Mouse (Mus musculus): ENCODE data around the gene Themis3. TPM values are rescaled to one million over a fixed set of nuclear protein-coding genes. Genes with fewer than 3 reads are reported as not detected.

The Themis3 gene
- polyA plus RNA-seq, 1 experiment, result not detected

GRCm38 (mm10) chr17:66563551-66563950, 30.9 kb downstream of the Themis3 start:
- no peaks in the 10 kb centered on the region for H3K36me3 ChIP-seq (ENCODE audit: control insufficient read depth, insufficient read depth)
- H3K79me2 ChIP-seq (ENCODE audit: control insufficient read depth, insufficient read depth), result no peaks in the 10 kb centered on the region
- no peak for TF ChIP-seq USF1 (IDR thresholded peaks at IDR 0.05; ENCODE audit: low read depth)
- no peak for TF ChIP-seq TCF3 (IDR thresholded peaks at IDR 0.05; ENCODE audit: insufficient read length, low read depth)
- no peak for TF ChIP-seq MYOD1 (IDR thresholded peaks at IDR 0.05; ENCODE audit: control insufficient read depth in 1 of 3, insufficient read length in 2 of 3, low read depth in 2 of 3)
- TF ChIP-seq POLR2A (IDR thresholded peaks at IDR 0.05; ENCODE audit: insufficient read length, low read depth), result no peak
- no peak for TF ChIP-seq CEBPB (IDR thresholded peaks at IDR 0.05; ENCODE audit: insufficient read depth, poor library complexity, severe bottlenecking)
- no peak for TF ChIP-seq TCF12 (IDR thresholded peaks at IDR 0.05; ENCODE audit: insufficient read depth, poor library complexity, severe bottlenecking)
- no peak for TF ChIP-seq REST (IDR thresholded peaks at IDR 0.05; ENCODE audit: insufficient read depth, insufficient read length)
- no peak for TF ChIP-seq POLR2AphosphoS2 (IDR thresholded peaks at IDR 0.05; ENCODE audit: insufficient read length, low read depth)
- no peak for TF ChIP-seq SRF (IDR thresholded peaks at IDR 0.05; ENCODE audit: control insufficient read depth, insufficient read length, low read depth)
- no peak for TF ChIP-seq MYOG (IDR thresholded peaks at IDR 0.05; ENCODE audit: control insufficient read depth in 1 of 3, insufficient read depth in 1 of 3, insufficient read length in 2 of 3, low read depth in 2 of 3)
- TF ChIP-seq E2F4 (IDR thresholded peaks at IDR 0.05; ENCODE audit: insufficient read depth), result no peak
- no peak for TF ChIP-seq MAX (IDR thresholded peaks at IDR 0.05; ENCODE audit: low read depth)

GRCm38 (mm10) chr17:66561380-66561779, 33.0 kb downstream of the Themis3 start:
- H3K79me2 ChIP-seq (ENCODE audit: control insufficient read depth, insufficient read depth), result no peaks in the 10 kb centered on the region
- no peak overlapping the region for H3ac ChIP-seq (ENCODE audit: control insufficient read depth, insufficient read length)
- H3K4me3 ChIP-seq, result no peak overlapping the region
- H3K27me3 ChIP-seq (ENCODE audit: control insufficient read depth, insufficient read depth, insufficient read length), result no peaks in the 10 kb centered on the region
- no peak for TF ChIP-seq CEBPB (IDR thresholded peaks at IDR 0.05; ENCODE audit: insufficient read depth, poor library complexity, severe bottlenecking)
- TF ChIP-seq POLR2A (IDR thresholded peaks at IDR 0.05; ENCODE audit: insufficient read length, low read depth), result no peak
- no peak for TF ChIP-seq MYOG (IDR thresholded peaks at IDR 0.05; ENCODE audit: control insufficient read depth in 1 of 3, insufficient read depth in 1 of 3, insufficient read length in 2 of 3, low read depth in 2 of 3)
- TF ChIP-seq TCF3 (IDR thresholded peaks at IDR 0.05; ENCODE audit: insufficient read length, low read depth), result no peak
- no peak for TF ChIP-seq USF1 (IDR thresholded peaks at IDR 0.05; ENCODE audit: low read depth)
- no peak for TF ChIP-seq TCF12 (IDR thresholded peaks at IDR 0.05; ENCODE audit: insufficient read depth, poor library complexity, severe bottlenecking)
- TF ChIP-seq SRF (IDR thresholded peaks at IDR 0.05; ENCODE audit: control insufficient read depth, insufficient read length, low read depth), result no peak
- TF ChIP-seq POLR2AphosphoS2 (IDR thresholded peaks at IDR 0.05; ENCODE audit: insufficient read length, low read depth), result no peak
- no peak for TF ChIP-seq E2F4 (IDR thresholded peaks at IDR 0.05; ENCODE audit: insufficient read depth)
- TF ChIP-seq REST (IDR thresholded peaks at IDR 0.05; ENCODE audit: insufficient read depth, insufficient read length), result no peak
- TF ChIP-seq MAX (IDR thresholded peaks at IDR 0.05; ENCODE audit: low read depth), result no peak
- TF ChIP-seq MYOD1 (IDR thresholded peaks at IDR 0.05; ENCODE audit: control insufficient read depth in 1 of 3, insufficient read length in 2 of 3, low read depth in 2 of 3), result no peak
- H3K36me3 ChIP-seq (ENCODE audit: control insufficient read depth, insufficient read depth), result no peaks in the 10 kb centered on the region
- H3K4me2 ChIP-seq (ENCODE audit: low read depth), result no peak overlapping the region

More at GRCm38 (mm10) chr17:66563551-66563950, 30.9 kb downstream of the Themis3 start:
- Histone ChIP-seq H3K4me2 (ENCODE audit: low read depth) (no peak overlapping the region), H3ac (ENCODE audit: control insufficient read depth, insufficient read length) (no peak overlapping the region), H3K4me3 (no peak overlapping the region), H3K27me3 (ENCODE audit: control insufficient read depth, insufficient read depth, insufficient read length) (no peaks in the 10 kb centered on the region)

DNA sequence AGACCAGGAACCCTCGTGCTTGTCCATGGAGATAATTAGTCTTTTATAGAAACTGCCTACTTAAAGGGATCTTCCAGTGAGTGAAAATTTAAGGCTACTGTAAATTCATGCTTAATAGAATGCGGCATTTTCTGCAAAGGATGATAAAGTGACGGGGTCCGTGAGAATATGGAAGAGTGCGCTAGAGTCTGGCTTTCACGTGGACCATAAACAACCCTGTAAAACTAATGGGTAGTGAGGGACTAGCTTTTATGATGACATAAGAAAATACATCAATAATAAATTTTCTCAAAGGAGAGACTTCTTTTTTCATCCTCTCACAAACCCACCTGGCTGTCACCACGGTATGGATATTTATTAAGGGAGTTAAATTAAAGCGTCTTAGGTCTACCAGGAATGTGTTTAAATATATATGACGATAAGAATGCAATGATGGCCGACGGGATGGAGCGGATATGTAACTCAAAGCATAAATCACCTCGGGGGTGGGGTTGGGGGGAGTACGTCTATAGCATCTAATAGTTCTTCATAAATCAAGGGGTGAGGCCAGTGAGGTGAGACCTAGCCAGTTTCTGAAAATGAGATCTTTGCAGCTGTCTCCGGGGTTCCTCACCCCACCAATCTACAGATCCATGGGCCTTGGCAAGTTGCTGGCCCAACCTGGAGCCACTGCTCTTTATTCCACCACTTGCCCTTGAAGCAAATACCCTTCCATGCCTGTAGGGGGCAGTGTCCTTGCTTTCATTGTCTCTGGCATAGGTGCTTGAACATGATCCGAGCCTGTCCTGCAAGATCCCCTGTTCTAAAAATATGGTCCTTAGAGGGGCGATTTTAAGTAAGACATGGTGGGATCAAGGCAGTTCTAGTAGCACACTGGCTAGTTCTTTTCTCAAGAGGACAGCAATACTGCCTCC, 35.8 kb downstream of the Themis3 start:
- no peak overlapping the region for H3K4me3 ChIP-seq
- no peaks in the 10 kb centered on the region for H3K36me3 ChIP-seq (ENCODE audit: control insufficient read depth, insufficient read depth)
- H3K79me2 ChIP-seq (ENCODE audit: control insufficient read depth, insufficient read depth), result no peaks in the 10 kb centered on the region
- no peaks in the 10 kb centered on the region for H3K27me3 ChIP-seq (ENCODE audit: control insufficient read depth, insufficient read depth, insufficient read length)
- TF ChIP-seq POLR2A (IDR thresholded peaks at IDR 0.05; ENCODE audit: insufficient read length, low read depth) (no peak), TCF12 (IDR thresholded peaks at IDR 0.05; ENCODE audit: insufficient read depth, poor library complexity, severe bottlenecking) (no peak), MYOG (IDR thresholded peaks at IDR 0.05; ENCODE audit: control insufficient read depth in 1 of 3, insufficient read depth in 1 of 3, insufficient read length in 2 of 3, low read depth in 2 of 3) (no peak), E2F4 (IDR thresholded peaks at IDR 0.05; ENCODE audit: insufficient read depth) (no peak), REST (IDR thresholded peaks at IDR 0.05; ENCODE audit: insufficient read depth, insufficient read length) (no peak), TCF3 (IDR thresholded peaks at IDR 0.05; ENCODE audit: insufficient read length, low read depth) (no peak), MAX (IDR thresholded peaks at IDR 0.05; ENCODE audit: low read depth) (no peak), MYOD1 (IDR thresholded peaks at IDR 0.05; ENCODE audit: control insufficient read depth in 1 of 3, insufficient read length in 2 of 3, low read depth in 2 of 3) (no peak), SRF (IDR thresholded peaks at IDR 0.05; ENCODE audit: control insufficient read depth, insufficient read length, low read depth) (no peak), CEBPB (IDR thresholded peaks at IDR 0.05; ENCODE audit: insufficient read depth, poor library complexity, severe bottlenecking) (no peak), USF1 (IDR thresholded peaks at IDR 0.05; ENCODE audit: low read depth) (no peak), POLR2AphosphoS2 (IDR thresholded peaks at IDR 0.05; ENCODE audit: insufficient read length, low read depth) (no peak)
- H3K4me2 ChIP-seq (ENCODE audit: low read depth), result no peak overlapping the region
- H3ac ChIP-seq (ENCODE audit: control insufficient read depth, insufficient read length), result no peak overlapping the region

DNA sequence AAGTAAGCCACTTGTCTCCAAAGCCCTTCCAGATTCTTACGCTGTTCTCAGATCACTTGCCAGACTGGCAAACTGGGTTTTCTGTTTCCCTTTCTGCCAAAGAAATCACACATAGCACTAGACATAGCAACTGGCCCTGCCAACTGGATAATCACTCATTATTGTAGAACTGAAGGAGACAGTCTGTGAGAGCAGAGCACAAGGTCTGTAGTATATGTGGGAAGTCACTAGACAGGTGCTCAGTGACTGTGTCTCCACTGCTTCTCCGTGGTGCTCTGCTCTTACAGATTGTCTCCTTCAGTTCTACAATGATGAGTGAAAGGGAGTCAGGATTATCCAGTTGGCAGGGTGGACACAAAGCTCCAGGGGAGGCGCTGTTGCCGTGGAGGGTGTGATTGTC, 41.7 kb downstream of the Themis3 start:
- no peak overlapping the region for H3K4me2 ChIP-seq (ENCODE audit: low read depth)
- no peak overlapping the region for H3K4me3 ChIP-seq
- H3K36me3 ChIP-seq (ENCODE audit: control insufficient read depth, insufficient read depth), result no peaks in the 10 kb centered on the region
- H3ac ChIP-seq (ENCODE audit: control insufficient read depth, insufficient read length), result no peak overlapping the region
- TF ChIP-seq E2F4 (IDR thresholded peaks at IDR 0.05; ENCODE audit: insufficient read depth) (no peak), TCF3 (IDR thresholded peaks at IDR 0.05; ENCODE audit: insufficient read length, low read depth) (no peak), SRF (IDR thresholded peaks at IDR 0.05; ENCODE audit: control insufficient read depth, insufficient read length, low read depth) (no peak), USF1 (IDR thresholded peaks at IDR 0.05; ENCODE audit: low read depth) (no peak), MYOD1 (IDR thresholded peaks at IDR 0.05; ENCODE audit: control insufficient read depth in 1 of 3, insufficient read length in 2 of 3, low read depth in 2 of 3) (no peak), REST (IDR thresholded peaks at IDR 0.05; ENCODE audit: insufficient read depth, insufficient read length) (no peak), POLR2A (IDR thresholded peaks at IDR 0.05; ENCODE audit: insufficient read length, low read depth) (no peak), TCF12 (IDR thresholded peaks at IDR 0.05; ENCODE audit: insufficient read depth, poor library complexity, severe bottlenecking) (no peak), MAX (IDR thresholded peaks at IDR 0.05; ENCODE audit: low read depth) (no peak), POLR2AphosphoS2 (IDR thresholded peaks at IDR 0.05; ENCODE audit: insufficient read length, low read depth) (no peak), MYOG (IDR thresholded peaks at IDR 0.05; ENCODE audit: control insufficient read depth in 1 of 3, insufficient read depth in 1 of 3, insufficient read length in 2 of 3, low read depth in 2 of 3) (no peak), CEBPB (IDR thresholded peaks at IDR 0.05; ENCODE audit: insufficient read depth, poor library complexity, severe bottlenecking) (no peak)
- H3K79me2 ChIP-seq (ENCODE audit: control insufficient read depth, insufficient read depth), result no peaks in the 10 kb centered on the region
- H3K27me3 ChIP-seq (ENCODE audit: control insufficient read depth, insufficient read depth, insufficient read length), result no peaks in the 10 kb centered on the region
